Mouse (Mus musculus) cerebellum, adult 2 months (tissue): Measurements from ENCODE around the gene Bhlhe41. TPM values are rescaled to one million over a fixed set of nuclear protein-coding genes. Genes with fewer than 3 reads are reported as not detected.

Source experiments
- DNase-seq, 2 experiments: peaks; one replicate each; pipeline ENCODE4 v3.0.0; 2021
- H3K27ac ChIP-seq: fragments of 200-500 bp; 2 replicates; pipeline ENCODE4 v1.5.1; 2012; ENCODE audit warnings: low read length, control low read depth, inconsistent platforms; ENCODE audit not compliant: insufficient read depth
- H3K27me3 ChIP-seq: fragments of 200-500 bp; 2 replicates; pipeline ENCODE4 v1.6.1; 2012; ENCODE audit warnings: inconsistent platforms, mild to moderate bottlenecking, low read length, moderate library complexity; ENCODE audit not compliant: control insufficient read depth, insufficient read depth
- H3K4me1 ChIP-seq: fragments of 200-500 bp; 2 replicates; pipeline ENCODE4 v1.6.1; 2011; ENCODE audit warnings: low read length; ENCODE audit not compliant: control insufficient read depth, insufficient read depth
- H3K4me3 ChIP-seq: fragments of 200-500 bp; replicated peaks from 2 replicates; pipeline ENCODE3; 2011; ENCODE audit warnings: mild to moderate bottlenecking, low read depth, low read length, control low read depth; ENCODE audit not compliant: insufficient read depth
- CTCF ChIP-seq: fragments of 200-500 bp; IDR thresholded peaks from 2 replicates; pipeline ENCODE4 v1.5.1; 2011; ENCODE audit warnings: low read depth, mild to moderate bottlenecking, control low read depth, low read length, moderate library complexity, borderline replicate concordance; ENCODE audit not compliant: insufficient read depth
- POLR2A ChIP-seq: fragments of 200-500 bp; IDR thresholded peaks from 2 replicates; pipeline ENCODE4 v1.6.1; 2011; ENCODE audit warnings: low read length, control low read depth, borderline replicate concordance; ENCODE audit not compliant: insufficient read depth
- WGBS: fragments of 180-500 bp; shearing (Covaris S2); methylation state at CpG from one replicate; pipeline ENCODE4 v1.1.7; 2018; 5-methylcytosine and 5-hydroxymethylcytosine counted together
- polyA plus RNA-seq: library from polyadenylated mRNA; depleted of rRNA; stranded (reverse); fragments of >200 nt; gene quantifications from 2 replicates; pipeline ENCODE4 v1.2.3, GENCODE M21; 2012; rRNA removed

The Bhlhe41 gene
- polyA plus RNA-seq, 1 experiment = 35.0 TPM

- Histone ChIP-seq H3K27ac (no peak overlapping the region), H3K27me3 (no peaks in the 10 kb centered on the region), H3K4me1 (peaks cover 7% of the 10 kb centered on the region), H3K4me3 (no peak overlapping the region)
- 76% methylated on average over 7 of the region's 7 CpGs for WGBS
- TF ChIP-seq POLR2A = no peak
- TF ChIP-seq CTCF = no peak
- no peak for DNase-seq
Observed at GRCm38 (mm10) chr6:145809566-145809965, 55.8 kb downstream of the Bhlhe41 start.

Other genes with a start within 250 kb of the Bhlhe41 start
- gene Tuba3b, start 249.8 kb downstream of the Bhlhe41 start, polyA plus RNA-seq = not detected in 2 replicates
- 31.2 and 38.1 TPM in 2 replicates for gene Rassf8, start 118.8 kb downstream of the Bhlhe41 start, polyA plus RNA-seq
- 6.4 and 7.1 TPM in 2 replicates for gene Sspn, start 66.1 kb upstream of the Bhlhe41 start, polyA plus RNA-seq